Mouse (Mus musculus) left cerebral cortex, adult 11 months (tissue): Measurements from ENCODE around the gene Pde8a.

Source experiments
- DNase-seq: peaks from one replicate; pipeline ENCODE4 v3.0.0; 2022; ENCODE audit warnings: low spot score

The Pde8a gene

DNA sequence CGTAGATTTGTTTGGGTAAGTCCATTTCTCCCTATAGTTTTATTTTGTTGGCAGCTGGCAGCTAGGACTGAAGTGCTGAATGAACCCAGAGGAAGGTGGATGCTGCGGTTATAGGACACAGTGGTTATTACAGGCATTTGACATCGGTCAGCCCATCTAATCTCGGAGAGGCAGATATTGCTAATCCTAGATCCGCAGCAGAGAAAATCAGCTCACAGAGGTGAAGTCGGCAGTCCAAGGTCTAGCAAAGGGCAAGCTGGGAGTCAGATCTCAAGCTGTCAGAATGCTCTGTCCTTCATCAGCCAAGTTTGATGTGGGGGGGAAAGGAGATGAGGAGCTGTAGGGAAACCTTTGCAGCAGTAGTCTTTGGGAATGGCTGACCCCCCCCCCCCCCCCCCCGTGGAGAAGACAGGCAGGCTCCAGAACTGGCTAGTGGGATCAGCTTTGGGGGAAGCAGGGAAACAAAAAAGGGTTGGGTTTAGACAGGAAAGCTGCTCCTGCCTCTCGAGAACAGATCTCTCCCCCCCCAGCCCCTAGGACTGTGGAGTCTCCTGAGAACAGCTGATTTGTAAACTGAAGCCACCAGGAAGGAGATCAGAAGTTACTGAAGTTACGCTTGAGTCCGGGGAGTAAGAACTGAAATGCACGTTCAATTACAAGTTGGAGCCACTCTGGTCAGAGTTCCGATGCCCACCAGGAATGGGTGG is 3.3 kb upstream of the Pde8a start:
- no peak for DNase-seq

DNA sequence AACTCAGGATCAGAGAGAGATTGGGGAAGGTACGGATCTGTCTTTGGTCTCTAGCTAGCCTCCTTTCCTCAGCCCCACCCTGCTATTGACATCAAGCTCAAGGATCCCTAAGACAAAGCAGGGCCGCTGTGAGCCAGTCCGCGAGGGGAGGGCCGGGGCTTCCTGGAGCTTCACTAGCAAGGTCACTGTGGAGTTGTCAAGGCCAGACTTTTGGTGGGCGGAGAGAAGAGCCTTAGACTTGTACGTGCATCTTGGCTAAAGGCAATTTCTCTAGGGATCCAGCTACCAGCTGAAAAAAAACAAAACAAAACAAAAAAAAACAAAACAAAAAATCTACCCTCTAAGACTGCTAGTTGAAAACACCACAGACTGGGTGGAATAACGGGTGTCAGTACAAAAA is 1.6 kb upstream of the Pde8a start:
- no peak for DNase-seq

DNA sequence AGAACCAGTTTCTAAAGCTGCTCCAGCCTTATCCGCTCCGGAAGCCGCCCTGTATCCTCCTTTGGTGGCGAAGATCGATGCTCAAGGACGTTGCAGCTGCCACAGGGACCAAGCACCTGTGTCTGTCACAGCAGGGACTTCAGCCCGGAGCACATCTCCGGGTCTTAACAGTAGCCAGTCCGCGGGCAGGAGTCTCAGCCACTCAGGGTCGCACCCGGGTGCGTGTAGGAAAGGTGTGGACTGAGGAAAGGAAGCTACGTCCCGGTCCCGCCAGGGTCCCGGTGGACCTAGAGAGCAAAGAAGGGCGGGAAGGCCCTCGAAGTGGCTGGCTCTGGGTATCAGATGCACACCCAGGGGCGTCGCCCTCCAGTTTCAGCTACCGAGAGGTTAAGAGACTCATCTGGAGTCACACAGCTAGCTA is 1.1 kb upstream of the Pde8a start:
- DNase-seq, result peak; percentile 13

DNA sequence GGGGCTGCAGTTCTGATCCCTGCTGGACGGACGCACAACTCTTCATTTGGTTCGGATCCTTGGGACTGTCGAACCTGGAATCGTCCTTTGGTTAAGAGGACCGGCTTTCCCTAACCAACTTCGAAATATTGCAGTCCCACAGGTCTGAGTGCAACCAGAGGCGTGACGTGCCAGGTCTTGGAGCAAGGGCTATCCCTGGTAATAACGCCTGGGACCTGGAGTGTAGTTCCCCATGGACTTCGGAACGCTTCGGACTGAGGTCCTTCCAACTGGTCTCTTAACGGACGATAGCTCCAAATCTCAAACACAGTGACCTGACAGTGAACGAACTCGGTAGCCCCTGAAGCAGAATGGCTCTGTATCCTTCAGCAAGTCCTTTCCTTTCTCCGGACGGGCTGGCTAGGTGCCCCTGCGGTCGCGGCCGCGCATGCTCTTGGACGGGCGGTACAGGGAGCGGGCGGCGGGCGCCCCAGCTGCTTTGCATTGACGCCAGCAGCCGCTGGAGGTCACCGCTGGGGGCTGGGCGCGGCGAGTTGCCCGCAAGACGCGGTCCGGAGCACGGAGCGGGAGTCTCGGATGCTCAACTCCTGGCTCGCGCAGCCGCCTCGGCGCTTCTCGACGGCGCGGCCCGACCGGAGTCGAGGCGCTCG is 574 bp upstream of the Pde8a start:
- DNase-seq, result peak; percentile 74

DNA sequence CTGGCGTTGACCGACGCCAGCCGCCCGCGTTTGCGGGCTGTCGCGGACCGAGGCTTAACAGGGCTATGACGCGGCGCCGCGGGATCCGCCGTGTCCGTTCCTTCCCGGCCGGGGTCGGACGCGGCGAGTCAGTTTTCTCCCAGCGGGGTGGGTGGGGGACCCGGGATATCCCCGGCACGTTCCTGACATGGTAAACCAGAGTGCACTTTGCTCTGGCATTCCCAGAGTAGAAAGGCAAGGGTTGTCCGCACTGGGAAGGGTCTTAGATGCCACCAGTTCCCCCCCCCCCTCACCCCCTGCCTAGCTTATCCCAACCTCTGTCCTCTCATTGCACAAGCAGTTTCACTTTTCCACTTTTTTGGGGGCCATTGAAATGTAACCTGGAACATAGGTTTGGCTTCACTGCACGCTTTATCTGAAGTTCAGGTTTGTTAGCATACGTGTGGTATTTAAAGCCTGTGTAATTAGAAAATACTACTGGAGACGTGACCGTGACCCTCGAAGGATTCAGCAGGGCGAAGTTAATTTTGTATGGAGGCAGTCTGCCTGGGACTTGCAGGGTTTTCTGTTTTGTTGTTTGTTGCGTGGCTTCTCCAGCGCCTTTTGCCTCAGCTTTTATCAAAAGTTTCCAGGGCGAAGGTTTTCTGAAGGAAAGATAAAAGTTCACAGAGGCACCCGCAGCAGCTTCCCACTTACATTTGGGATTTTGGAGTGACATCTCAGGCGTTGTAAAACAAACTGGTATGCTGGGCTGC is 934 bp downstream of the Pde8a start:
- DNase-seq, result no peak

DNA sequence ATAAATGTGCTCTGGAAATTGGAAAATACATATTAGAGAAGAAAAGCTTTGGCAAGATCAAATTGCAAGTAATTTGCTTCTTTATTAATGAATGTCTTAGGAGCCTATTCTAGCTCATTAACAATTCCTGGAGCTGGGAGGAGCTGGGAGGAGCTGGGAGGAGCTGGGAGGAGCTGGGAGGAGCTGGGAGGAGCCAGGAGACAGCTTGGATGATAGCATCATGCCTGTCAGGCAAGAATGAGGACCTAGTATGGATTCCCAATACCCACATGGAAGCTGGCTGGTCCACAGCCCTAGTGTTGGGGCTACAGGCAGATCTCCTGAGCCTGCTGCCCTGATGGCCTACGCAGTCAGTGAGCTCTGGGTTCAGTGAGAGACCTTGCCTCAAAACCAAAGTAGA is 2.6 kb downstream of the Pde8a start:
- DNase-seq, result no peak

DNA sequence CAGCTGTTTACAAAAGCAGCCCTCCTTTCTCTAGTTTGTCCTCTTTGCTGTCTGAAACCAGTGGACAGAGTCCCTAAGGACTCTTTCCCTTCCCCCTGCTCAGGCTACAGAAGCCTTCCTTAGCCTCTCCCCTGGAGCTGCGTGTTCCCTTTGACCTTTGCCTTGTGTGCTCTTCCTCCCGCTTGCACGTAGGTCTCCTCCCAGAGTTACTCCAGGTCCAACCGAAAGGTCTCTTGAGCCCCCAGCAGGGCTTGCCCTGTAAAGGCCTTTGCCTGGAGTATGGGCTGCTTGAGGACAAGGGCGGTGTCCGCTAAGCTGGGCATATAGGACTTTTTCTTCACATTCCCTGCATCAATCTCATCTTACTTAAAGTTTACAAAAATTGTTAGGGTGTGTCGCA is 5.9 kb downstream of the Pde8a start:
- no peak for DNase-seq

DNA sequence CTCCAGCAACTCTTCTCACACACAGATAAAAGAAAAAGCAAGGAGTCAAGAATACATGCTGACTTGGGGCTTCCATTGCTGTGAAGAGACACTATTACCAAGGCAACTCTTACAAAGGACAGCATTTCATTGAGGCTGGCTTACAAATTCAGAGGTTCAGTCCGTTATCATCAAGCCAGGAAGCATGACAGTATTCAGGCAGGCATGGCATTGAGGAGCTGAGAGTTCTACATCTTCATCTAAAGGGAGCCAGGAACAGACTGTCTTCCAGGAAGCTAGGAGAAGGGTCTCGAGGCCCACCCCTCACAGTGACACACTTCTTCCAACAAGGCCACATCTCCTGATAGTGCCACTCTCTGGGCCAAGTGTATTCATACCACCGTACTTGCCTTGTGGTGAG is 7.0 kb downstream of the Pde8a start:
- DNase-seq, result no peak

DNA sequence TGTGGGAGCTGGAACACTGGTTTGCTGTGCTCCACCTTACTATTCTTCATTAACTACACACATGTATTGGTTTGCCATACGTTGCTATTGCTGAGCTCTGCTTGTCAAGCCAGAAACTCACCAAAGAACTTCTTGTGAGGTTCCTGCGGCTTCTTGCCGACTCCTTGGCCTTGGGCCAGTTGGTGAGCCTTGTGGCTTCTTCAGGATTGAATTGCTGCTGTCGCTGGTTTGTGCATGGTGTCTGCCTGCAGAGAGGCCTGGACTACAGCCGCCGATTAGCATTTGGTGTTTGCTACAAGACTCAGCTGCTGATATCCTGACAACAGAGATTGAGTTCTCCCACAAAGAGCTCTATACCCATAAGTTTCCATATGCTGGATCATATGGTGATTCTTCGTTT is 10.9 kb downstream of the Pde8a start:
- DNase-seq, result no peak

DNA sequence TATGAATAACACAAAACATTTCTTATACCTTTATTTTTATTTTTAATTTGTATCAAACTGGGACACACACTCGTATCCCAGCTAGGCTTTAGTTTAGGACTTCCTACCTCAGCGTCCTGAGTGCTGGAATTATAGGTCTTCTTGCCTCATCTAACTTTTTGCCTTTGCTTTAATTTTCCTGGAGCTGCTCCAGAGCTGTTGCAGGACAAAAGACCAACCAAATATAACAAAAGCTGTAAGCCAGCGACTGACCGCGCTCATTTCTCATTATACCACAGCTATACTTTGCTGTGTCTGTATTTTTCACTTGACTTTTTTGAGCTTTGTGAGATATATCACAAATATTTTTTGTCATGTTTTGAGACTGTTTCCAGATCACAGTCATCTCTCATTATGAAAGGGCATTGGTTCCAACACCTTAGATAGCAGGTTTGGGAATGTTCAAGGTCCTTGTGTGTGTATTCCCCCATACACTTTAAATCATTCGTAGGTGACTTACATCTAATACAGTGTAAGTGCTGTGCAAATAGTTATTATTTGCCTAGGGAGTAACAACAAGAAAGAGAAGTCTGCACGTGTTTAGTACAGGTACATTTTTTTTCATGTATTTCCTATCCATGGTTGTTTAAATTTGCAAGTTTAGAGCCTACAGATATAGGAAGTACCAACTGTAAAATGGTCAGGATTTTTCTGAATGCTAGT is 16.8 kb downstream of the Pde8a start:
- DNase-seq, result no peak

DNA sequence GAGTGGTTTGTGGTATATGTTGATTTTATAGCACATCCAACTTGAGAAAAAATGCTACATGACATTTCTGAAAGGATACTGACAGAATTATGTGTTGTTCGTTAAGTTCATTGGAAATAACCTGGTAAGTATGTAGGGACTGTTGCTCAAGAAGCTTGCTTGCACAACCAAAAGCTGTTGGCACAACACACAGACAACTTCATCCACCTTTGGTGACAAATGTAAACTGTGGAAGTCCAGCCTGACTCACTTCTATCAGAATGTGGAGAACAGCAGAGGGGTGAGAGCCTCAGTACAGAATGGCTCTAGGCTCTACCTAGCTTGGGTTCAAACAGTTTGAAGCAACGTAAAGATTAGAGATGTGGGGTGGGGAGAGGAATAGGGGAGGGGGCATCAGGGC is 19.3 kb downstream of the Pde8a start:
- DNase-seq, result no peak

DNA sequence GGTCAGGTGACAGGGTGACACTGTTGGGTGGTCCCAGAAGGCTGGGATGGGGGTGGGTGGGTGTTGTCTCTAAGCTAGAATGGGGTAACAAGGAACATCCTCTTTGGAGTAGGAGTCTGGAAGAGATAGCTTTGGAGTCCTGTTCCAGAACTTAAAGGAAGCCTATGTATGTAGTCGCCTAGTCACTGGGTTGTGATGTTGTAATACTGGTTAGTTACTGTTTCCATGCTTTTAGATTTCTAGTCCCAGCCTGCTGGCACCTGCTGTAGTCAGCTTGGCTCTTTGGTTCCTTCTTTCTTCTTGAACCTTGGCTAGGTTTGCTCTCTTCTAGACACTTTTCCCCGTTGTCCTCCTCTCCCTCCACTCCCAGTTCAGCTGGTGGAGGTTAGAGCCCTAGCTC is 21.7 kb downstream of the Pde8a start:
- DNase-seq, result no peak

DNA sequence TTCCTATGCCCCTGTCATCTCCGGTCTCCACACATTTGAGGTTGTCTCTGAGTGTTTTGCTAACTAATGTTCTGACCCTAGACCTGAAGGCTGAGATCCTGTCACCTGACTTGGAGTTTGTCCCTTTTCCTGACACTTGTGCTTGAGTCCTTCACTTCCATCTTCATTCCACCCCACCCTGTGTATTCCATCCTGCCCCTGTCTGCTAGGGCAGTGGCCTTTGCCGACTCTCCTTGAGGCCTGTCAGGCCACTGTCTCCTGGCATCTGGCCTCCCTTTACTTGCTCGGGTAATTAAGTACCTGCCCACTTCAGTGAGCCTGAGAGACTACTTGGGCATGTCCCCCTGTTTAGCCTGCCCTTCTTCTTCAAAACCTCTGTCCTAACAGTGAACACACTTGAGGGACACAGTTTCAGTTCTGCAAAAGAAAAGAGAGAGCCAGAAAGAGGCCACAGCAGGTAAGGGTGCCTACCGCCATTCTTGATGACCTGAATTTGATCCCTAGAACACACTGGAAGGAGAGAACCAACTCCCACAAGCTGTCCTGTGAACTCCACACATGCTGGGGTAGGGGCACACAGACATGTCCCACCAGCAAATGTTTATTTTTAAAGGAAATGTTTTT is 22.3 kb downstream of the Pde8a start:
- no peak for DNase-seq

DNA sequence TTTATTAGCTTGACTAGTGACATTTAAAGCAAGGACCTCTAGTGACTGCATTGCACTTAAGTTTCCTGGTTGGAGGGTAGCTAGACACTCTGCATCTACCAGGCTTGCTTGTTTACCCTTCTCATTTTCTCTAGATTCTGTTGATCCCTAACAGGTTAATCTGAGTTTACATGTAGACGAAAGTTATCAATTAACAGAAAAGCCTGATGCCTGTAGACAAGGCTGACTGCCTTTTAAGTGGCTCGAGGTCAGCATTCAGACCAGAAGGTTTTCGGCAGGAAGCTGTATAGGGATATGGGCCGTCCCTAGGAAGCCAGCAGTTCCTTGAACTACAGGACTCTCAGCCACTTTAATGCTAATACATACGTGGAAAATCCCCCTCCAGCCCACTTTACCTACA is 30.0 kb downstream of the Pde8a start:
- DNase-seq, result no peak

DNA sequence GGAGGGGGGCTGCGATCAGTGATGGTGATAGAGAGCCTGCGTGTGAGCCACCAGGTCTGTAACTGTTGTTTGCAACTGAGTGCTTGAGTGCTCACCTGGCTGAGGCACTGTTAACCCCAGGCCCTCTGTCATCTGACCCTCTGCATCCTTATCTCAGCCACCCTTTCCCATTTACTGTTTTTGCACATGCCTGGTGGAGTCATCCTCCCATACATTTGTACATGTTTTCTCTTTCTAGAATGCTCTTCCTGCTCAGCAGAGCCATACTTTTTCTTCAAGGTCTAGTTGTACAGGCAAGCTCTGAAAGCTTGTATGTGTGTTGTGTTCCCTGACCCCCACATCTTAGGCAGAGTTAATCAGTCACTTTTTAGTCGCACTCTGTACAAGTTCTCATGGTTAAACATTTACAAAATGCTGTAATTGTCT is 36.5 kb downstream of the Pde8a start:
- no peak for DNase-seq

DNA sequence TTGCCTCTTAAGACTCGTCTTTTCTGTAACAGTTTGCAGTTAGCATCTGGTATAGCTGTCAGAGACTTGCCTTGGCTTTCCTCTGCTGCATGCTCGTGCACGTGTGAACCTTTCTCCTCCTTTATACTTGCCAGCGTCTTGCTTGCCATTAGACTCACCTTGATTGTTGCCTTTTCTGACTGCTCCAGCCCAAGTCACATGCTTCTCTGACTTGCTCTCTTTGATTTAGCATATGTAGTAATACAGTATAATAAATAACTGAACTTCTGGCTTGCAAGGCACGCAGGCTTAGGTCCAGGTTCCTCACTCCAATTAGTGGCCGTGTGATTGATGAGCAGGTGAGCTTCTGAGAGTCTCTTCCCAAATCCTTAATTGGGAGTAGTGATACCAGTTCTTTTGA is 37.2 kb downstream of the Pde8a start:
- no peak for DNase-seq

DNA sequence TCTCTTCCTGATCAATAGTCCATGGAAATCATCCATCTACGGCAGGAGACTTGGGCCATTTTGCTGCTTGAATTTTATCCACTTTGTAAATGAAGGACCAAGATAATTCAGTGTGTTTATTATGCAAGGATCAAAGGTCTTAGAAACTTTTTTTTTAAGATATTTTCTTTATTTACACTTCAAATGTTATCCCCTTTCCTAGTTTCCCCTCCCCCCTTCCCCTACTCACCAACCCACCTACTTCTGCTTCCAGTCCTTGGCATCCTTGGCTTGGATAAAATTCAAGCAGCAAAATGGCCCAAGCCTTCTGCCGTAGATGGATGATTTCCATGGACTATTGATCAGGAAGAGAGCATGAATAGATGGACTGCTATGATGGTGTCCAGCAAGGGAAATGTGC is 38.1 kb downstream of the Pde8a start:
- no peak for DNase-seq

DNA sequence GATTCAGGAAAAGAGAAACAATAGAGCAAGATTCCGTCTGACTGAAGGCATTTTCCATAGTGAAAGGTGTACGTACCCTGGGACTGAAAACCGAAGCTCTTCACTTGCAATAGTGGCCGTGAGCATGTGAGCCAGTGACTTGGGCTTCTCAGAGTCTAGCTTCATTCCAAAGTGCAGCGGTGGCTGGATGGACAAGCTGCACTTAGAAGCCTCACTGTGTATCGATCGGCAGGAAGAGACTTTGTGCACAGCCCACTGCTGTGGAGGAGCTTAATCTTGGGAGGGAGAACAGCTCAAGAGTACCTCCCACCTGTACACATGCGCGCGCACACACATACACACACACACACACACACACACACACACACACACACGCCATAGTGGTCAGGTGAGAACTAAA is 39.9 kb downstream of the Pde8a start:
- no peak for DNase-seq

DNA sequence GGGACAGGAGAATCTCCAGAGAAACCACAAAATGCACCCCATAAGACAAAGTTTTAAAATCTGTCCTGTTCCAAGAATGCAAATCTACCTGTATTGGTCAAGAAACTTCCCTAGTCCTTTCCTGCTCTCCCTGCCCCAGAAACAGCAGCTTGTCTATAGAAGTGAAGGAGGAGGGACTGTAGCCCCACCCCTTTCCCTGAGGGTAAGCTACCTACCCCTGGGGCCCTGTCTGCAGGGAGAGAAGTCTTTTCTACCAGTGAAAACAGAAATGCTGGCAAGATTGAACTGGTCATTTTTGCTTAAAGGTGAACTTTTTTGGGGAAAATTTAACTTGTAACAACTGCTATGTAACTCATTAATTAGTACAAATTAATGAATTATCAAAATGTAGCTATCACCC is 41.2 kb downstream of the Pde8a start:
- DNase-seq, result no peak

DNA sequence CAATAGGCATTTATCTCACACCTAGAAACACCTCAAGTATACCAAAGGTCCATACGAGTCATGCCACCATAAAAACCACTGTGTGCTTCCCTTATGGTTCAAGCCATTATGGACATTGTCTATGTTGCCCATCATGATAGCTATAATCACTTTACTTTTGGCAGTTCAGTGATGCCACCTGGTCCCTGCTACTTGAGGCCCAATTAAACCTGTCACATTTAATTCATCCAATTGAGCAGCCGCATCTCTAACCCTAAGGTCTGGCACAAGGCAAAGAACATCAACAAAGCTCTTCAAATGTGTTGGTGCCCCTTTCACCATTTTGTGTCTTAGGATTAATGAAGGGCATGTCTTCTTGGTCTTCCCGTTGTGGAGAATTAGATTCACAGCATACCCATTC is 42.1 kb downstream of the Pde8a start:
- no peak for DNase-seq

DNA sequence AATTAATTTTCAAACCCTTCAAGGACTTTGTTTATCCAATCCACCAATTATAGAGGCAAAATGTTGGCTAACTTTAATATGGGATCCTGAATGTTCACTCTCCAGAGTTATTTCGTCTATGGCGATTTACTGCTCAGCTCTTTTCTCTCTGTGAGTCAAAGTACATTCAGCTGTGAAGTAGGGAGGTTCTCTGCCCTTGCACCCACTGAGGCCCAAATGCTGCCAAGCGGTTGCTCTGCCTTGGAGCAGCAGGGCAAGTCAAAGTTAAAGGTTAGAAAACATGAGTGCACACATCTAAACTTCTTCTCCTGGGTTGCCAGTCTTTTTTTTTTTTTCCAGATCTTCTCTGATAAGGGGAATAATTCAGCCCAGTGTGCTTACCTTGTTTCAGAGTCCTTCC is 43.4 kb downstream of the Pde8a start:
- no peak for DNase-seq

DNA sequence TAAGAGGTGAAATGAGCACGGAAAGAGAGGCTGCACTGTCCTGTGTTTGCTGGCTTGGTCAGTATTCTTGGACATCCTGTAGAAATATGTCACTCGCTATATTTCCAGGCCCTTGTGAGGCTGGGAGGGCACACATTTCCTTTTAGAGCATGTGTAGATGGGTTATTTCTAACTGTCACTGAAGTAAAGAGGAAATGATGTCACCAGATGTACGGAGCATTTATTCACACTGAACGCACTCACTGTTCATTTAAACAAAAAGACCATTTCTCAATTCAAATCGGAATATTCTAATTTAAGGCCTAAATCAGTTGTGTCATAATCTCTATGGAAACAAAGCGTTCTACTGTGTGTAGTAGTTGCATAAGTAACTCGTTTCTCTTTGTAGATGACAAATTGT is 48.2 kb downstream of the Pde8a start:
- DNase-seq, result peak; percentile 22
